Mouse (Mus musculus) hindlimb bud, embryonic 11.5 days (tissue): ENCODE measurements around the gene Xpnpep2.

Experiments
- DNase-seq: peaks from one replicate; pipeline ENCODE4 v3.0.0-alpha.2; 2012; ENCODE audit warnings: low read depth, low spot score; ENCODE audit errors: extremely low spot score

Xpnpep2 gene

GRCm38 (mm10) chrX:48124132-48125071 lies 15.9 kb downstream of the Xpnpep2 start:
- peak; percentile 30 for DNase-seq

GRCm38 (mm10) chrX:48126903-48127476 lies 18.5 kb downstream of the Xpnpep2 start:
- no peak for DNase-seq

- no peak for DNase-seq
These were observed 19.1 kb downstream of the Xpnpep2 start for GRCm38 (mm10) chrX:48127502-48128218.

GRCm38 (mm10) chrX:48129167-48129566 lies 20.6 kb downstream of the Xpnpep2 start:
- no peak for DNase-seq

- no peak for DNase-seq
These were observed 28.4 kb downstream of the Xpnpep2 start for GRCm38 (mm10) chrX:48136935-48137334.

- no peak for DNase-seq
These were observed 29.5 kb downstream of the Xpnpep2 start for GRCm38 (mm10) chrX:48138011-48138410.

GRCm38 (mm10) chrX:48138539-48139275 lies 30.2 kb downstream of the Xpnpep2 start:
- no peak for DNase-seq

- no peak for DNase-seq
These were observed 31.1 kb downstream of the Xpnpep2 start for GRCm38 (mm10) chrX:48139368-48140285.

GRCm38 (mm10) chrX:48140286-48140877 lies 31.9 kb downstream of the Xpnpep2 start:
- DNase-seq: no peak

- DNase-seq: no peak
These were observed 33.0 kb downstream of the Xpnpep2 start for GRCm38 (mm10) chrX:48141481-48141880.

- no peak for DNase-seq
These were observed 35.1 kb downstream of the Xpnpep2 start for GRCm38 (mm10) chrX:48143415-48144335.

GRCm38 (mm10) chrX:48146262-48146661 lies 37.7 kb downstream of the Xpnpep2 start, which contains the start of gene Sash3:
Gene Sash3, plus strand, starts transcription at chrX:48146436.
- no peak for DNase-seq

GRCm38 (mm10) chrX:48147226-48147625 lies 38.7 kb downstream of the Xpnpep2 start:
- no peak for DNase-seq

- no peak for DNase-seq
These were observed 39.2 kb downstream of the Xpnpep2 start for GRCm38 (mm10) chrX:48147741-48148186.

- DNase-seq: no peak
These were observed 43.6 kb downstream of the Xpnpep2 start for GRCm38 (mm10) chrX:48152106-48152505.

- DNase-seq: no peak
These were observed 44.9 kb downstream of the Xpnpep2 start for GRCm38 (mm10) chrX:48153414-48153813.

- DNase-seq: no peak
These were observed 45.4 kb downstream of the Xpnpep2 start for GRCm38 (mm10) chrX:48153949-48154348.

- DNase-seq: no peak
These were observed 47.0 kb downstream of the Xpnpep2 start for GRCm38 (mm10) chrX:48155489-48155888.
